Mouse (Mus musculus) frontal cortex, adult 2 months (tissue): ENCODE measurements at regions not wholly inside any gene's neighbourhood (a gene's known extent, or its start where the extent isn't known, plus 50 kb on each side); places are given as distances from the start of the nearest gene placed in this dataset.
A peak's percentile ranks its signal among the peaks of the same experiment; 100 is the strongest.

ENCODE experiments used
- DNase-seq, 2 experiments: peaks; one replicate each; pipeline ENCODE4 v3.0.0; 2022; ENCODE audit warnings: low spot score in 1 of 2; ENCODE audit errors: extremely low spot score in 1 of 2

DNA sequence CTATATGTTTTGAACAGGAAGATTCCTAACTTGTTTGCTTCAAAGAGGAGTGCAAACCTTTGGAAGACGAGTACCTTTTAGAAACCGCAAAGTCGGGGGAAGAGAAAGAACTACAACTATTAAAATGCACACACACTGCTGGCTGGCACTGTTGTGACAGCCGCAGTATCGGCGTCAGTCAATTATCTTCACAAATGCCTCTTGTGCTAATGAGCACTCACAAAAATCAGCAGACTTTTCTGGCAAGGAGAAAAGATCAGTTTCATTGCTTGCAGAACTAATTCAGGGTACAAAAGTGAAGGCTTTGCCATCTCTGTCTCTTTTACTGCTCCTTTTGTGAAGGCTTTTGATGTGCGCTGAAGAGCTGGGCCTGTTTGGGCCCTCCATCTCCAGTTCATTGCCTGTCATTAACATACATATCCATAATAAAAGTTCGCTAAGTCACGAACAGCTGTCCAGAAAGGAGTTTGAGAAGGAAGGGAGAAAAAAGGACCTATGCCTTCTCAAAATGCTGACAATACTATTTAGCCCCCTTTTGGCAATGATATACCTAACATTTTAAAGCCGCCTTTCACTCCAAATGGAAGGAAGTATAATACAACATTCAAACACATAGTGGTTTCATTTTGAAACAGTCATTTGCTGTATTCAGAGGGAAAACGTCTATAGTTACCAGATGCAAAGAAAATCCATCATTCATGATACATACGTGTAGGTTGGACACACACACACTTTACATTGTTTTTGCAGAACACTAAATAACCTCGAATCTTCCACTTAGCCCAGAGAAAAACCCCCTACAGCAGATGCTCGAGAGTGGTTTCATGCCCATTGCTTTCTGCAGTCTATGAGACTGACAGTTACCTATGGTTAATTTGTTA, 186.6 kb upstream of the Sp8 start:
- DNase-seq: peak in 1 of 2 experiments; percentile 1

DNA sequence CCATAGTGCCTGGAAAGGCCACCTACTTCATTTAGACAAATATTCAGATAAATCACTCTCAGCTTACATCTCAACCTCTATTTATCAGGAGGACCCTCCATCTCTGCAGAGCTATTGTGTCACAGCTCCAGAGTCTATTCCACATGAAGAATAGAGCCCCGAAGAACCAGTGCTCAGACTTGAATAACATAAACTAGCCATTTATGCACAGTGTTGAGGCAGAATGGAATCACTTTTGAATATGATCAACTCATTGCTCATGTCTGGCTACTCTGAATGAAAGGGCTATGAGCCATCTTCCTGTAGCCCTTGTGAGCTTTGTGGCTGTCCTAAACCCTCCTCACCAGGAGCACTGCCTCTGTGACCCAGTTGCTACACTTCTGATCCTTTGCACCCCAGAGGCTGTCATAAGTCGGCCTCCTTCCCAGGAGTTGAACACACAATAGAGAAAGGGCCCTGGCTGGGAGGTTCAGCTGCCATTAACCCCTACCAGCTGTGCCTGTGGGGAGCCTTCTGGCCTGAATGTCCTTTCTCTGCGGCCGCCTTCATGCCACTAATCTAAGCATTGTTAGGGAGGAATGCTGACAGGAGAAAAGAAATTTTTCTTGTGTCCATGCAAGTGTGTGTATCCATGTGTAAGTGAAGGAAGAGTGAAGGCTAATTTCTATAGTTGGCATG, 195.5 kb upstream of the Sp8 start:
- no peak for DNase-seq

DNA sequence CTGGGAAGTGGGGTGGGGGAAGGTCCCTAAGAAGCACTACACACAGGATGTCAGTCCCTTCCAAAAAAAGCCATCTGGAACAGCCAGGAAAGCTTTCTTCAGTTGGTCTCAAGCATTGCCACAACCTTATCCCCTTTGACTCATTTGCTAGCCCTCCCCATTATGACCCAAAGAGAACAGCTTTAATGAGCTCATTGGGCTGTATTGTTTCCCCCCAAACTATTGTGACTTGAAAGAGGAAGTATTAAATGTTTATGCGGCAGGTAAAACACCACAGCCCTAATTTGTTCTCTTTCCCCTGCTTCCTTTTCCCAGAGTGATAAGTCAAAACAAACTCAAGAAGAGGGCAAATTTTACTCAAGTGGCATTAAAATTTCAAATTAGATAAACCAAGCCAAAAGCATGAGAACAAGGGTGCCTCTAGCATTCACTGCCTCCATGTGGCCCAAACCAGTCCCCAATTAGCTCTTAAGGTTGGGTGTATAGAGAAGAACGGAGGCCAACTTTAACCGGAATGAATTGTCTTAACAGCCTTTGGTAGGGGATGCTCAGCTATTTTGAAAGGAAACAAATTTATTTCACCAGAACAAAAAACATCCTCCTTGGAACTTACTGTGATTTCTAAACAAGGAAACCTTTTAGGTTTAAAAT, 196.7 kb upstream of the Sp8 start:
- no peak for DNase-seq

DNA sequence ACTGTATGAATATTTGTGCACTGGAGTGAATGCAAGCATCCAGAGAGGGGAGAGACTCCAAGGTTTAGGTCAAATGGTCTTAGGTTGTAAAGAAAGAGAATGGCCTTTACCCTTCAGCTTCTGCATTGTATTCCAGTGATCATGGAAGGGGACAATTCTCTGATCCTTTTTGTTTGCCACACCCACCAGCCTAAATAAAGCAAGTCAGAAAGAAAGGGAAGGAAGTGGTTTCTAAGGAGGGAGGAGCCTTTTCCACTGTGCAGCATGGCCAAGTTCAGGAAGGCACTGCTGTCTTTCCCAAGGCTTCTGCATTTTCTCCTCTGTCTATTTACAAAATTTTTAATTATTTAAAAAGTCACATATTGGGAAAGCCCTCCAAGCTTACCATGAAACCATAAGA, 197.5 kb upstream of the Sp8 start:
- no peak for DNase-seq

DNA sequence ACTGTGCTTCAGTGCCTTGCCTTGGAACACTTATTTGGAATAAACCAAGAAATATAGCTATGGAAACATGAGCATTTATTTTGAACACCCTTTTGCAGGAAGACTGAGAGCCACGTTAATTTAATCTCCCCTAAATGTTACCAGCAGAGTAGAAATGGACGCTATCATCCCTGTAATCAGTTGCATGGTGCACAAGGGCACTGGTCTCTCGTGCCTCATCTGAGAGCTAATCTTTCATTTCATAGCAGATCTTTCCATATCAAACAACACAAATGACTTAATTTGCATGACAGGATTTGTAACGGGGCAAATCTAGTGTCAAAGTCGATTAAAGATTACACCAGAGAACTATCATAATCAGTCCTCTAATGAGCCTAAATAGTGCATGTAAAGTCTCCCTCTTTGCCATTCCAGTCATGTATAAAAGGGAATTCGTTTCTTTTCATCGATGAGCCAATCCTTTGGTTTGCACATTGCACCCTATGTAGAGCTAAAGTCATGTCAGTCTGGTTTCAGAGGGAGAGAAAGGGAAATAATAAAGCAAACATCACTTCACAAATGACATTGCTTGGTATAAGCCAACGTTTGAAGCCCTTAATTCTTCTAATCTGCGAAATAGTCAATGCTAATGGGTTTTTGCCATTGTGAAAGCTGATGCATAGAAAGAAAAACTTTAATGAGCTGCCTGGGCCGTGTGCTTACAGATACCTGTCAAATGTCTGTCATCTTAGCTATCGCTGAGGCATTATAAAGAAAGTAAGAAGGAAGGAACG, 198.7 kb upstream of the Sp8 start:
- no peak for DNase-seq

DNA sequence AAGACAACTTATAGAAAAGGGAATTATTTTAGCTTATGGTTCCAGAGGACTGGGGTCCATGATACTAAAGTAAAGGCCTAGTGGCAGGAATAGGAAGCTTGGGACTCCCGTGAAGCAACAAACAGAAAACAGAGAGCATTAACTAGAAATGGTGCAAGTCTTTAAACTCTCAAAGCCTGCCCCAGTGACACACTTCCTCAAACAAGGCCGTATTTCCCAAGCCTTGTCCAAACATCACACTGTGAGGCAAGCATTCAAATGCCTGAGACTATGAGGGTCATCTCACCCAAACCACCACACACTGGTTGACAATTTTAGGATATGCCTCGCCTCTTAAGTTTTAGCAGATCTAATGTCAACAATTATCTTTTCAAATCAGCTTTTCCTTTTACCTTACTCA, 205.2 kb upstream of the Sp8 start:
- no peak for DNase-seq

DNA sequence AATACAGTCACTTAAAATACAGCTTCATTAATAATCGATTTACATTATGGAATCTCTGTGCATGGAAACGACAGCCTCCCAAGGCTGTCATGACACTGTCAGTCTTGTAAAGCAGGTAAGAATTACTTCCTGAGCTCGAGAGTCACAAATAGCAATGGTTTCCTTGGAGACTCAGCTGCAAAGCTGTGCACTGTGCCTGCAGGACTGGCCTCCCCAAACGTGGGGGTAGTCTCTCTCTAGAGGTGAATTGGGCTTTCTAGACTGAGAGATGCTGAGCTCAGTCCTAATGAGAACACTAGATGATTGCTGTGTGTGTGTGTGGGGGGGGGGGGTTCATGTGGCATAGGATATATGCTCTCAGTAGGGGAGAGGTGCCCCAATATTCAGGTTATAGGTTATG, 208.9 kb upstream of the Sp8 start:
- DNase-seq: no peak

DNA sequence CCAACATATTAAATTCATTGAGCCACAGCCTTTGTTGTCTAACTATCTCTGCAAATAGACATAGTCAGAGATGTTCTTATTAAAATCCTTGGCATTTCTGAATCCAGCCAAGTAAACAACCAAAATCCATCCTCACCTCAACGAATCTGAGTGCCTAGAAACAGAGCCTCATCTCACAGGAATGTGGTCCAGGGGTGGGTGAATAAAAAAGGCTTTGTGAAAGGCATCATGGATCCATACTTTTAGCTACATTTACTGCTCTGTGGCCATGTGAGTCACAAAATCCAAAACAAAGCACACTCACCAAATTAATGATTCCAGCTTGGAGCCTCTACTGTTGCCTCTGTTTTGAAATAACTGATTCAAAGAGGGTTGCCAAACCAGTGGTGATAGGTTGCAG, 210.7 kb upstream of the Sp8 start:
- no peak for DNase-seq

DNA sequence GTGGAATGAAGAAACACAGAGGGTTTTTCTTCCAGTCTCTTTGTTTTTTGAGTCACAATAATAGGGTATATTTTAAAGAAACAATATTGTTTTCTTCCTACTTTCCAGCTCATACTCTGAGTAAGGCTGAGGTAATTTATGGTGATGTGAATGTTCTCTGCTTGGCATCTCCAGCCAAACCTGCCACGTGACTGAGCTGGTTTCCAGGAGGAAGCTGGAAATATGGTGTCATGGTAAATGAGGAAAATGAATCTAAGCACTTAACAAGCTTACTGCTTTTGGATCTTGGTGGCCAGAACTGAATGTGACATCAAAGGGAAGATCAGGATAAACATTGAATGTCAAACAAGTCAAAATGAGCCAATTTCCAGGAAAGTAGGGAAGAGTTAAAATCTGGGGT, 215.8 kb upstream of the Sp8 start:
- no peak for DNase-seq

DNA sequence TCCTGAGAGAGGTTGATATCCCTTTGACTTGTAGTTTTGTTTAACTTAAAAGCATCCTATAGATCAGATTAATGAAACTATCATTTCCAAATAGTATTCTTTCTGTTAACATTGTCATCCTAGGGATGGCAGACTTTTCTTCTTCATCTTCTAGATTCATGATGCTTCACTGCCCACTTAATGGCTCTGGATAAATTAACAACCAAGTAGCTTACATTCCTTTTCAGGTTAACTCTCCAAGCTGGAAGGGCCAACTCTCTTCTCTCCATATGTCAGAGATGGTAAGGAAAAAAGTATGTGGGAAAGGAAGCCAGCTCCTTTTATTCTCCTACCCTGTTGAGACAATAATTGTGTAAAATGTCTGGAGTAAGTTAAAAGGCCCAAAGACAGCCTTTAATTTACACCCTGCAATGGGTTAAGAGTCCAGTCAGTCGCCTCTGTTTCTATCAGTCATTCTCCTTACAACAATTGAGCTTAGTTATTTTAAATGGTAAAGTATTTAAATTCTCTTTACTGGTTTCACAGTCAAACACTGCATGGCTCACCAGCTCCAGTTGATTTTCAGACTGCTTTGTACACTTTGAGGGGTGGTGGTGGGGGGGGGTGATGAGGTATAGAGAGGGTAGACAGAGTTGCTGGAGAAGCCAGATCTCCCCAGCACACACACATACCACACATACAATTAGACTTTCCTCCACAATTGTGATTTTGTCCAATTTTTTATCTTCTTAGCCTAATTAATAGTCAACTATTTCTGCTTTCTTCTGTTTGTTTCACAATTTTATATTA, 224.2 kb upstream of the Sp8 start:
- no peak for DNase-seq

DNA sequence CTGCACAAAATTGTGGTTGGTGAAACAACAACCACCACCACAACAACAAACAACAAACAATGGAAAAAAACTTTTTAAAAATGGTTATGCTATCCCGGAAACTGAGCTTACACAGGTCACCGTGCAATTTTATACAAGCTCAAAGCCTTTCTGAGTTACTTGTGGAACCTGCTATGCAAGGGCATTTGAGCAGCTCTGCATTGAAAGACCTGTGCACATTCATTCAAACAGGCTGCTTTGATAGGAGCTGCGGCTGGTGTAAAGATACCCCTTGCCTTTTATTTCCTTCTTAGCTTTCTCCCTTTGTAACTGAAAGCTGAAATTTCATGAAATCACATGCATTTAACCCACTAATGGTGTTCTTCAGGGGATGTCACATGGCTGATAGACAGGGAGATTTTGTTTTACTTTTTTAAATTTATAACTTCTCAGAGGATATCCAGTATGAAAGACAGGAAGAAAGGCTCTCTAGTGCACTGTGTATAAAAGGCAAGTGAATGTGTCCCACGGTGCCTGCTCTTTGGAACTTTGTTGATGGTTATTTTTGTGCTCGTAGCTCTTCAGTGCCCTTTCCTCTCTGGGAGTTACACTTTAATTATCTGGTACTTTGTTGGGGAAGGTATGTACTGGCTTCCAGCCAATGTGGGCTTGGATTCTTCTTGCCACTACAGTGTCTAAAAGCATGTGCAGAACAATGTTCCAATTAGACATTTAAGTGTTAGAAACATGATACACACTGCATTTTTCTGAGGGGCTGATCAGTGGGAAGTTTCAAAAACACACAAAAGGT, 225.1 kb upstream of the Sp8 start:
- DNase-seq: no peak

DNA sequence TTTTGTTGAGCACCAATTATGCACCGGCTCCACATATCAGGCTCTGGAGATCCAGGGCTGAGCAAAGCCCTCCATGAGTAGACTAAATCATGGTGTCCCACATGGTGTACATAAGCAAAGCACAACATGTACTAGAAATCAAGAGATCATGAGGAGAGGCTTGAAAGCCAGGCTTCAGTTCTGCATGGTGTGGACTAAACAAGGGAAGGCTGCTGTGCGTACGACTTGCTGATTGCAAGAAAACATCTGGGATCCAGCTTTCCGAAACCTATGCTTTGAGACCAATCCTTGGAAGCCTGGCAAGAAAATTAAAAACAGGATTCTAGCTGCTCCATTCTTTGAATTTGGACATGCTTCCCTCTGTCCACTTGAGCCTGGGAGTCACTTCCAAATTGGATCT, 249.1 kb upstream of the Sp8 start:
- DNase-seq: no peak

DNA sequence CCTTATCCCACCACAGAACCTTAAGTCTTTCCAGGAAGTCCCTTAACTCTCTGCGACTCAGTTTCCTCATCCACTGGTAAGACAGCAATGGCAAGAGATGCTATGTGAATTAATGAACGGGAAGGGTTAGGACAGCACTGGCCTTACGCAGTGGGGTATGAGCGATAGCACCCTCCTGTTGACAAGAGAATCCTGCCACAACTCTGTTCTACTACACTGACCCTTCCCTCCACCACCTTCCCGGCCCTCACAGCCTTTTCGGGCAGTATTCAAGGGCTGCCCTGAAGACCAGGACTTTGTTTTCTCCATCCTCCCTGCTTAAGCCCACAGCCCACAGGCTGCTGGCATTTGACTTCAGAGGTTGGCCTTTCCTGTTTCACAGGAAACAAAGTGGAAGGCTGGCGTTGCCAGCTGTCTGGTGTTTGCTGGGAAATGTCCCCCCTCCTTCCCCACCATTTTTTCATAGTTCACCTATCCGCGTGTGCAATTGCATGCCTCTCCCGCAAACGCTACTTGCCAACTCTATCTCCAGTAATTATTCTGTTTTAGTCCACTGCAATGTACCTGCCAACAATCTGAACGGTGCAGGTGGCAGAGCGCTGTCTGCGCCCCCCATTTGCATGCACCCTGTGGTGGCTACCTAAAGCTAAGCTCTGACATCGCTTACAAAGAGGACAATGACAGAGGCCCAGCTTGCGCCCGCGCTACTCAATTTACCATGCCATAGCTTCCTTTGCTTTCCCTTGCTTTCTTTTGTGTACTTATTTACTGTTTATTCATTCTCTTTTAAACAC, 251.2 kb upstream of the Sp8 start:
- no peak for DNase-seq

DNA sequence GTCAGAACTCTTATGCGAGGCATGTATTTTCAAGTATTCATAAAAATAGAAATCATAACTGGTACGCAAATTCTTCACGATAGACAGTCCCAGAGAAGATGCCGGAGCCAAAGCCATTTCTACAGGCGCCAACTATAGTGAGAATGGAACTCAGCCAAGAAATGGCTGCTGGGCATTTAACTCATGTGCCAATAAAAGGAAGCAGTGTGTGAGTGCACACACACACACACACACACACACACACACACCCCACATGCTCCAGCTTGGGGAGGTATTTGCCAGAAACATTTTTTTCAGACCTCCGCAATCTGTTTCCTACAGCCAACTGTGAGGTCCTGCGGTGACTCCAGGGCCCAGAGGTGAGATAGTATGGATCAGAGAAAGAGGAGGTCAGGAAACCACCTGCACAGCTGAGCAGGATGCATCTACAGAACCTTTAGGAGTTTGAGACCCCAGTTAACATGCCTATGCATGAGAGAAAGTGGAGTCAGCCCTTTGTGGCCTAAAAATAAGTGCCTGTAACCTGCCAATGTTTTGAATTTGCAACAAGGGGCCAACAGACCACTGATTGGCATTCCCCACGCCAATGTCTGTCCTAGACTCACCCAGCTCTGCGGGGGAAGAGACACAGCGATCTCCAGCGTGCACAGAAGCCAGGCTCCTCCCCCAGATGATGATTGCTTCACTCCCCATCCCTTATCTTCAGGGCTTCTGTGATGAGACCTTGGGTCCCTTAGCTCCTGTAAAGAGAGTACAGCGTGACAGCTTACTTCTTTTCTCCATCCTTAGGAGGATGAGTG, 262.1 kb upstream of the Sp8 start:
- DNase-seq: no peak

DNA sequence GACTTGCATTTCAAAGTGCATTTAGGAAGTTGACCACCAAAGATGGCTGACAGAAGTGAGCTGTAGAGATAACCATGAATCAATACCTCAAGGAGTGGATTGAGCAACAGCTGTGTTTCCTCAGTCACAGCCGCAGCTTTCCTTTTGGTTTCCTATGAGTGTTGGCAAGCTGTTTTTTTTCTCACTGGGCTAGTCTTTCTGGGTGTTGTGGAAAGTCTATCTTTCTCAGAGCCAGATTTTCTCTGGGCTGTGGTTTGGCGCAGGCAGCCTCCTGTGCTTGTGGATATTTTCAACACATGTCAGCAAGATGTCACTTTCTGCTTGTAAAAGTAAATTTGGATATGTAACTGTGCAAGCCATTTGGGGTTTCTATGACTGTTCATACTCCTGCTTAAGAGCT, 268.6 kb upstream of the Sp4 start:
- DNase-seq: peak in 1 of 2 experiments; percentile 30

DNA sequence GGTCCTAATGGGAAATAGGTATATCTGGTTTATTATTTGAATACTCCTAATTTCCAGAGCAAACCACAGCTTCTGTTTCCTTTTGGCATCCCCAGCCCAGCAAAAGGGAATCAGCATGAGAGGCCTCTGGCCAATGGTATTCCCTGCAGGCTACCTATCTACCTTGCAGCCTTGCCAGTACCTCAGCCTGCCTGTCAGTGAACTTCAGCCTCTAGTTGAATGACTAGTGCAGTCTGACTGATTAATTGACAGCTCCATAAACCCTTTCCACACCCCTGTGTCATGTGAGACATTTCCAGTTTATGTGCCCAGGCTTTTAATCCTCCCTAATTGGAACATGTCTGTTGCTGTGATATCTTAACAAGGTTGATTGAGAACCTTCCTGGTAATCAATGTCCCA, 265.4 kb upstream of the Sp4 start:
- no peak for DNase-seq

DNA sequence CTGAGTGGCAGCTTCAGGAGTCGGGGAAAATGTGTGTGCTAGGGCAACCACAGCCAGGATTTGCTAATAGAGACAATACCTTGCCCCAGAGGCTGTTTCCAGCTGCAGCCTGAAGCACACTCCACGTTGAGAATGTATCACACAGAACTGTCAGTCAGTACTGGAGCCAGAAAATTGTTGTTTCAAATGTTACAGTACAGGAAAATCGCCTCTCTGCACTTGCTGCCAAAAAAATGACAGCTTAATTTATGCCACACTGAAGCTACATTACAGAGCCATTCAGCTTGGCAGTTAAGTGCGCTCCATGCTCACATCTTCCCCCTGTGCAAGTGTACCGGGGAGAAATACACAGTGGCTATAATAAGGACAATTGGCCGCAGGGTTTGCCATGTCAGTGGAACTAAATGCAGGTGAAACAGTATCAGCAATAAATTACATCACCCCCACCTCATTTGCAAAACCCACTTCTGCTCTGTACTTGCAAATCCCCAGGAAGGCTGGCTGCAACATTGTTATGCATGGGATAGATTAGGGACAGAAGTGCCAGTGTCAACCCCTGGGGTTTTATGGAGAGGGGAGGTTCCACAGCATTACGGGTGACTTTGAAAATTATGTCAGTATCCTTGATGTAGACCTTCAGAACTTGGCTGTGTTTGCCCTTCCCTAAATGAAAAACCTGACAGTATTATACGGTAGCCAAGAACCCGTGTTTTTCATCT, 263.3 kb upstream of the Sp4 start:
- DNase-seq: no peak
